Mouse (Mus musculus) kidney, adult 9 months (tissue): ENCODE measurements around the gene Zfp446.

Experiments
- DNase-seq: peaks from one replicate; pipeline ENCODE4 v3.0.0; 2022

Zfp446 gene

DNA sequence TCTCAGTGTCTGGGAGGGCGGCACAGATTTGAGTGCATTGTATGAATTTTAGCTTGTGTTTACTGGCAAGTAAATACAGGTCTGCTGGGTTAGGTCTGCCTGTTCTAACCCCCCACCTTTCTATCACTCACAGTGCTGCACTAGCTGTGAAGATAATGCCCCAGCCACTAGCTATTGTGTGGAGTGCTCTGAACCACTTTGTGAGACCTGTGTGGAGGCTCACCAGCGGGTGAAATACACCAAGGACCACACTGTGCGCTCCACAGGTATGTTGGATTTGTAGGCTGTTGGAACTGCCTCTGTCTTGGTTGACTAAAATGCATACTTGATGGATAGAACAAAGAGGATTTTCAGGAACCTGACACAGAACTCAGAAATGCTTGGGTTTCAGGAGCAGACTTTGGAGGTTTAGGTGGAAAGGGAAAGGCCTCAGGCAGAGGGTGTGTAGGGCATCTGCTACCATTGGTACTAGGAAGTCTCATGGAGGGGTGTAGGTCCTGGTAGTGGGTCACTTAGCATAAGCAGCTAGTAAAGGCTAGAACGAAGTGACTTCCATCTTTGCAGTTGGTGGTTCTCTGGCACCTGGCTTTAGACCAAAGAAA lies 48.0 kb downstream of the Zfp446 start:
- DNase-seq: no peak

DNA sequence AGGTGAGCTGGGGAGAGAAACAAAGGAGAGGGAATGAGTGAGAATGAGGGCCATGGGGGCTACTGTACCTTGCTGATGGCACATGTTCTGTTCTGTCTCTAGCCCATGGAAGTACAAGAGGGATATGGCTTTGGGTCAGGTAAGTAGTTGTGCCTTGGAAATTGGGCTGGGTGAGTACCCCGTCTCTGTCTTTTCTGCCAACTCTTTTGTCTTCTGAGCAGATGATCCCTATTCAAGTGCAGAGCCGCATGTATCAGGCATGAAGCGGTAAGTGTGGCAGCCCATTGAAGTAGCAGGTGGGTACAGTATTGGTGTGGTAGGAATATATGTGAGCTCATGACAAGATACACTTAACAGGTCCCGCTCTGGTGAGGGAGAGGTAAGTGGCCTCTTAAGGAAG lies 51.3 kb downstream of the Zfp446 start:
- no peak for DNase-seq

DNA sequence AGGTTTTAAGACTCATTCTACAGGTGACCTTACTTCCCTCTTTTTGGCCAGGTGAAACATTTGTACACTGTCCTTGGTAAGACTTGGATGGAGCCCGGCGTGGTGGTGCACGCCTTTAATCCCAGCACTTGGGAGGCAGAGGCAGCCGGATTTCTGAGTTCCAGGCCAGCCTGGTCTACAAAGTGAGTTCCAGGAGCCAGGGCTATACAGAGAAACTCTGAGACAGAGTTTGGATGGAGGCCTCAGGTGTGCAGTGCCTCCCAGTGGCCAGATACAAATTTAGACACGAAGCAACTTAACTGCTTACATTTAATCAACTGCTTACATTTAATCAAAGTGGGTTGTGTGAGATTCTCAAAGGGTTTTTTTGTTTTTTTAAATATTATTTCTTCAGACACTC lies 53.4 kb downstream of the Zfp446 start:
- no peak for DNase-seq

DNA sequence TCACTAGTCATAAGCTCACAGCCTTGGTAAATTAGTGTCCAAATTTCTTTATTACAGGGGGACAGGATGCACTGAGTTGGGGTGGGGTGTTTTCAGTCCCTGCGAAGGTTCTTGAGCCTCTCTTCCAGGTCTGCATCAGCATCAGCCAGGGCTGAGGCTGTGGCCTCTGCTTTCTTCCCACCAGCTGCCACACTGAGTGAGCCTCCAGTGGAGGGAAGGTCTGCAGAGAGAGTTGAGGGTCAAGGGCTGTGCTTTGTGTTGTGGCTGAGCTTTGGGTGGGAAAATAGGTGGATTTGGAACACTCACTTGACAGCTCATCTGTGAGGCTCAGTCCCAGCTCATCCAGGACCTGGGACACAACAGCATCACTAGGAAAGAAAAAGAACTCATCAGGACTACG lies 54.3 kb downstream of the Zfp446 start:
- no peak for DNase-seq

DNA sequence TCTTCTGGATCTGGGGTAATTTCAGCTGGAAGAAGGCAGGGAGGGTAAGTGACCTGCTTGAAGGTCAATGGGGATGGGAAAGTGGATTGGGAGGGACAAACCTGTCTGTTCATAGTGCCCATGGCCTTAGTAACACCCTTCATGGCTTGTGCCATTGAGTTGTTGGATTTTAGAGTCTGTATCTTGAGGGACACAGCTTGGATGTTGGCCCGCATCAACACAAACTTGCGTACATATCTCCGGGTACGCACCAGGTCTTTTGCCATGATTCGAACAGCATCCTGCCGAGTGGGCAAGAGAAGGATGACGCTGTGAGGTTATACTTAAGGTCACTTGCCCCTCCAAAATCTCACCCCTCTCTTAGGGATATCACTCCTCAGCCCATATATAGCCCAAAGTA lies 54.9 kb downstream of the Zfp446 start:
- no peak for DNase-seq

DNA sequence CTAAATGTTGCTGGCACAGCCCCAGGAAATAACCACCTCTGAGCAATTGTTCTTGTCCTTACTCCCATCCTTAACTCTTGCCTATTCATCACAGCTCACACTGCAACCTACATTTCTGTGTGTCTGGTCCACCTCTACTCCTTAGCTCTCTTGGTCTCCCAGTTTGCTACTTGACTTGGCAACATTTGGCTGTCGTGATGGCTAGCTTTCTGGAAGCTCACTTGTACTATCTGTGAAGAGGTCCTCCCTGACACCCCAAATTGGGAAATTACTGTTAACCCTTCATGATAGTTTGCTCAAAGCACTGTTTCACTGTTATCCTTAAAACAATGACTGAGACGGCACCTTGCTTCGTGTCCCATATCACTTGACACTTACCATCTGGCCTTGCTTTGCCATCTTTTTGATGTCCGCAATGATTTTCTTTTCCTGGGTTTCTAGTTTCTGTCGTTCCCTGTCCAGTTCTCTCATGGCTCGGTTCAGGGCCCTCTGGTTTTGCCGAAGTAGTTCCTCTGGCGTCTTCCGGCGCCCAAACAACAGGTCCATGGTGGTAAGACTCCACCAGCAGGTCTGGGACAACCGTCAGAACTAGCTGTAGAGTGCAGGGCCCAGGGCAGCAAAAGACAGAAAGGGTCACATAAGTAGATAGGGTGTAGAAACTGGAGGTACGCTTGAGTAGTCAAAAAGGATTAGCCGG lies 56.0 kb downstream of the Zfp446 start:
- DNase-seq: no peak

DNA sequence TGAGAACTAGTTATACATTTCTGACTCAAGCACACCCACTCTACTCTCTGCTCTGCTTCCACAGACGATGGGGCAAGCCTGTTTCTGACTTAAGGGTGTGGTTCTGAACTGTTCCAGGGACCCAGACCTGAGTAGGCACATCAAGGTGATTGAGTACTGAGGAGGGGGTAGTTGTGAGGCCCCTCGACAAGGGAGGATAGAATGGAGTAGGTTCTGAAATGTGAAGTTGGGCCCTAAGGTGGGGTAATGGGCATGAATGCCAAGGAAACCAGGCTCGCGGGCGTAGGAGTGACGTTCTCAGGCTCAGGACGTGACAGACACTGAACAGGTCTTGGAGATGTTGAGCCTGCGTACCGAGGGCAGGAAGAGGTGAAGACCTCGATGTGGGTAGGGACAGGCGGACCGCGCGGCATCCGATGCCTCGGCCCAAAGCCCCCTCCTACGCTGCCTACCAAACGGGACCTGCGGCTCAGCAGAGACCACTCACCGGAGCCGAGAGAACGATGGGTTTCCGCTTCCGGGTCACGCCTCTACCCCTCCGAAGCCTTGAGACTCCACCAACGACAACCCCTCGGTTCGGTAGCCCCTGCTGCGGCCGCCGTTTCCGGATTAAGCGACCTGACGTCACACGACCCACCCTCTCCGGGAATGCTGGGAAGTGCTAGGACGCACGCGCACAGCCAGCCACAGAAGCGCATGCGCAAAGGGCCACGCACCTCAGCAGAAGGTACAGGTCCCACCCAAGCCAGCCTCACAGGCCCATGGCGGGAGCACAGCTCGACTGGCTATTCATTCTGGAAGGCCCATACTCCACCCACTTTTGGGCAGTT lies 56.7 kb downstream of the Zfp446 start, which contains the start of gene Chmp2a:
Chmp2a (minus strand) TSS at position 660 of the 830 bp plus-strand sequence.
- DNase-seq: peak; percentile 98
